Mouse (Mus musculus) bone marrow macrophage, adult 2 months (primary cell): ENCODE results near the gene Dhdh.

Experiments
- CTCF ChIP-seq: IDR thresholded peaks from 2 replicates; pipeline ENCODE4 v1.5.1; 2012; ENCODE audit warnings: low read depth, mild to moderate bottlenecking, low read length, moderate library complexity
- POLR2A ChIP-seq: IDR thresholded peaks from 2 replicates; pipeline ENCODE4 v1.6.1; 2012; ENCODE audit warnings: mild to moderate bottlenecking, low read depth, low read length, borderline replicate concordance

DNA sequence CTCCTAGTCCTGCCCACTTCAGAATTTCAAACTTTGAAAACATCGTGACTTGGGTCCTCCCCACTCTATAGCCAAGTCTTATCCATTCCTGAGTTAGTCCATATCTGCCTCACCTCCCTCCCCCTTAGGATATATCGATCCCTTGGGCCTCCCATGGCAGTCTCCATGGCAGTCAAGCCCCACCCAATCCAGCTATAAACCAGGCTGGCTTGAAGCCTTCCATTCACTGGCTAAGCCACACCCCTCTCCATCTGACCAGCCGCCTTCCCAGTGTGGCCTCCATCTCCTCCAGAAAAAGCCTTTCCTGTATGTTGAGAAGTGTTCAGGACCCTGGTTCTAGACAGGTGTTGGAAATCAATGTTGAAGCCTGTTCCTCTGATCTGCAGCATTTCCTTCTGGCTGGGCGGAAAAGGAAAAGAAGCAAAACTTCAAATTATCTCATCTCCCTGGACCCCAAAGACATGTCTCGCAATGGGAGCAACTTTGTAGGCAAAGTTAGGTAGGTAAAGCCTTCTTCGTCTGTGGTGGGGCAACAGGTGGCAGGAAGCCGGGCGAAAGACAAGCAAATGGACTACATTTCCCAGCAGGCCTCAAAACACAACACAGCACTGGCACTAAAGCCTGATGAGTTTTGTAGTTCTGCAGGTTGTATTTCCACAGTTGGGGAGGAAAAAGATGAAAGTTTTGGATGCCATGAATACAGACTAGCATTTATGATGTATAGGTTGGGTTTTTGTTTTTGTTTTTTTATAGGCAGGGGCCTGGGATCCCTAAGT is 30.9 kb upstream of the Dhdh start:
- no peak for TF ChIP-seq CTCF
- TF ChIP-seq POLR2A = no peak
